Mouse (Mus musculus) cortical plate, adult 2 months (tissue): ENCODE results near the gene Tmem8b.

Experiments
- CTCF ChIP-seq: fragments of 200-500 bp; IDR thresholded peaks from 2 replicates; pipeline ENCODE4 v1.5.1; 2011; ENCODE audit warnings: mild to moderate bottlenecking, control low read depth, low read length; ENCODE audit not compliant: insufficient read depth; ENCODE audit errors: extremely low read depth
- POLR2A ChIP-seq: fragments of 200-500 bp; IDR thresholded peaks from 2 replicates; pipeline ENCODE4 v1.6.1; 2011; ENCODE audit warnings: mild to moderate bottlenecking, low read length, control low read depth; ENCODE audit not compliant: insufficient read depth; ENCODE audit errors: extremely low read depth

DNA sequence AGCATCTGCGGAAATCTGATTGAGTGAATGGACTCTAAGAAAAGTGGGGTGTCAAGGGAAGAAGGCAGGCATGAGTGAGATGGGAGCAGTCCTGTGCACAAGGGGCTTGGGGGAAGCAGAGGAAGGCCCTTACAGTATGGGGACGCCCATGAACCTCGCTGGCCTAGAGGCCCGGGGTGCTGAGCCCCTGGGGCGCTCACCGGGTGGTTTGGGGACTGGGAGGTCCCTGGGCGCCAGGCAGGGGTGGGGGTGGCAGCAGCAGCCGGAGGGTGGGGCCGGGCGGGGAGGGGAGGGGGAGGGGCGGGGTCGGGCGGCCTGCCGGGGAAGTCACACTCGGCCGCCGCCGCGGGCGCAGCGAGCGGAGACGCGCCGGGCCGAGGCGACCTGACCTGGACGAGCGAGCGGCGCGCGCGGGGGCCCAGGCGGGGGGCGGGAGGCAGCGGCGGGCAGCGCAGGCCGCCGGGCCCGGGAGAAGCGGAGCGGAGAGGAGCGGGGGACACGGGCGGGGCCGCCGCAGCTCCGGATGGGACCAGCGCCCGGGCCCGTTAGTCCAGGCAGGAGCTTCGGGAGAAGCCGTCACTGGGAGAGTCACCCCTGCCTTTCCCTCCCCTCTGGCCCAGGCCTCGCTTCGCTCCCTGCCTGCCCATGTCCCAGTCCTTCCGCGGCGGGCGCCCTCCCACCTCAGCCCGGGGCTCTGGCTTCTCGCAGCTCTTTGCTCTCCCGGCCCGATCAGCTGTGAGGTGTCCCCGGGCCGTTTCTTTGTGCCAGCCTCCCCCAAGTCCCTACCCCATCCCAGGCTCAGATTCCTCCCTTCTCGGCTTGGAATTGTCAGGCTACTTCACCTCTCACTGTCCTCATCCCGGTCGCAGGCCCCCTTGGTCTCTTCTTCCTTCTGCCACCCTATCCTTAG, 37.5 kb upstream of the Tmem8b start, which contains the start of gene Npr2:
- TF ChIP-seq CTCF (no peak), POLR2A (no peak)
